14 mouse cellular contexts compared by ENCODE assay signal in genomic region chr11:53290871-53291270, GRCm38 (mm10). TPM values are rescaled to one million over a fixed set of nuclear protein-coding genes. Genes with fewer than 3 reads are reported as not detected.
A peak's percentile ranks its signal among the peaks of the same experiment; 100 is the strongest.
DNase-seq lines count a peak whose midpoint lies in the region.
"Had no signal": no experiment of that assay in that cellular context is flagged by ENCODE, and none has a peak within 500 bp of the region (broad histone marks: within the 10 kb centered on the region; RNA-seq: fewer than 3 reads in every experiment).

No protein-coding gene starts in this region.

- DNase-seq in heart, adult 11 months, result peak; percentile 83
- DNase-seq in heart, postnatal 36 days, result no peak
- DNase-seq in R1 (ENCODE audit: low read depth, low spot score), result peak; percentile 79
- no peak for DNase-seq in adrenal gland, adult 2 months
- DNase-seq in cerebellum, adult 9-11 months, result no peak
- DNase-seq: adrenal gland, postnatal 10 days; adrenal gland, postnatal 25 days; B cell, adult 2 months; cerebellum, adult 11 months; cerebellum, adult 18-20 months; cerebellum, adult 8-10 months; cerebellum, postnatal 10 days; cerebellum, postnatal 25 days; forebrain, postnatal 0 days had no signal

- intact Hi-C loops in heart, postnatal 36 days (cut with DNase I), result no loop called here

RNA-seq across cellular contexts. Expression of gene Hspa4, which starts 9.4 kb away (rescaled TPM):
- total RNA-seq in heart, postnatal 36 days (2021), result 100 to 1,000 TPM; 125 to 126 TPM
- 100 to 1,000 TPM; 194 to 257 TPM for total RNA-seq in adrenal gland, adult 2 months (2021)
- 54.0 and 57.0 TPM in 2 replicates for polyA plus RNA-seq in adrenal gland, adult 2 months (2012; rRNA removed)

RNA-seq across cellular contexts. Expression of gene Zcchc10, which starts 33.6 kb away (rescaled TPM):
- total RNA-seq in heart, postnatal 36 days (2021), result 1 to 10 TPM; 5.3 to 6.8 TPM
- total RNA-seq in adrenal gland, adult 2 months (2021), result 10 to 100 TPM in 1 of 2 experiments, 1 to 10 TPM in 1; 8.8 to 10.1 TPM
- polyA plus RNA-seq in adrenal gland, adult 2 months (2012; rRNA removed), result 7.1 and 7.6 TPM in 2 replicates

RNA-seq across cellular contexts. Expression of gene Aff4, which starts 59.8 kb away (rescaled TPM):
- 10 to 100 TPM; 81.8 to 88.8 TPM for total RNA-seq in heart, postnatal 36 days (2021)
- 100 to 1,000 TPM; 145 to 306 TPM for total RNA-seq in adrenal gland, adult 2 months (2021)
- 6.3 and 8.7 TPM in 2 replicates for polyA plus RNA-seq in adrenal gland, adult 2 months (2012; rRNA removed)

Comparison
In these comparisons a context has a peak if more than half of its experiments do, and no peak if none do; other contexts are left out.
1. DNase-seq: peak in heart, adult 11 months (single experiment) and R1 (single experiment); none in heart, postnatal 36 days (0 of 2), adrenal gland, adult 2 months (single experiment) and cerebellum, adult 9-11 months (single experiment).